Mouse (Mus musculus): ENCODE results near the gene Gm21897. TPM values are rescaled to one million over a fixed set of nuclear protein-coding genes. Genes with fewer than 3 reads are reported as not detected.

The Gm21897 gene
- total RNA-seq, 2 experiments from 2014 or later: not detected

DNA sequence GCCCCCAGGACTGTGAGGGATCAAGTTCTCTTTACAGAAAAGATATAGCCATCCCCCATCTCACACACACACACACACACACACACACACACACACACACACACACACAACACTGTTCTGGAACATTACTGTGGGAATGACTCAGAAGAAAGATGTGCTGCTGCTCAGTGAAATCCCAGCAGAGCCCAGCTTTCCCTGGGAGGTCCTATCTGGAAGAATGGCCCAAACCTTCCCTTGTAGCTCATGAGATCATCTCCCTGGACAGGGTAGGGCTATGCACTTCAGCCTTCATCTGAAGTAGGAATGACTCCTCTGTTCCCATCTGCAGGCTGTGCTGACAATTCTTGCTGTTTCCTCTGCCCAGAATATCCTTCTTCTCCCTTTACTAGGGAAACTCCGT lies 38.1 kb downstream of the Gm21897 start:
- H3K27ac ChIP-seq: no peak overlapping the region

DNA sequence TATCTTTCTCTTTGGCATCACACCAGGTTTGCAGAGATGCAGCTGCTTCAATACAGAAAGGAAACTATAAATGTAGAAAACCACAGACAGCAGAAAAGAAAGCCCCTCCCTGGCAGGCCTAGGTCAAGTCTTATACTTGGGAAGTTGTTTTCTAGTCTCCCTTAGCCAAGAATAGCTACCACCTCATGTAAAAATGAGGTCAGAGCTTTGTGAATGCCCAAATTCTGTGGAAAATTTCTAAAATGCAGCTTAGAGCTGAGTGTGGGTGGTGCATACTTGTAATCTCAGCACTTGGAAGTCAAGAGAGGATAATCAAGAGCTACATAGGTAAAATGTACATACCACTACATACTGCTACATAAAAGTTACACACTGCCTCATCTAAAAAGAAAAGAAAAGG lies 40.5 kb downstream of the Gm21897 start:
- intact Hi-C loops (cut with DNase I): no loop called here
- no peak for TF ChIP-seq CTCF (IDR thresholded peaks at IDR 0.05)
- DNase-seq (ENCODE audit: extremely low spot score in 1 of 2, low spot score in 2 of 2): no peak
- no peak overlapping the region for H3K27ac ChIP-seq
- no peak overlapping the region for H3K4me3 ChIP-seq

More for the DNA sequence above, 38.1 kb downstream of the Gm21897 start:
- H3K4me3 ChIP-seq: no peak overlapping the region
- intact Hi-C loops (cut with DNase I): no loop called here
- DNase-seq (ENCODE audit: extremely low spot score in 1 of 2, low spot score in 2 of 2): no peak
- TF ChIP-seq CTCF (IDR thresholded peaks at IDR 0.05): no peak

DNA sequence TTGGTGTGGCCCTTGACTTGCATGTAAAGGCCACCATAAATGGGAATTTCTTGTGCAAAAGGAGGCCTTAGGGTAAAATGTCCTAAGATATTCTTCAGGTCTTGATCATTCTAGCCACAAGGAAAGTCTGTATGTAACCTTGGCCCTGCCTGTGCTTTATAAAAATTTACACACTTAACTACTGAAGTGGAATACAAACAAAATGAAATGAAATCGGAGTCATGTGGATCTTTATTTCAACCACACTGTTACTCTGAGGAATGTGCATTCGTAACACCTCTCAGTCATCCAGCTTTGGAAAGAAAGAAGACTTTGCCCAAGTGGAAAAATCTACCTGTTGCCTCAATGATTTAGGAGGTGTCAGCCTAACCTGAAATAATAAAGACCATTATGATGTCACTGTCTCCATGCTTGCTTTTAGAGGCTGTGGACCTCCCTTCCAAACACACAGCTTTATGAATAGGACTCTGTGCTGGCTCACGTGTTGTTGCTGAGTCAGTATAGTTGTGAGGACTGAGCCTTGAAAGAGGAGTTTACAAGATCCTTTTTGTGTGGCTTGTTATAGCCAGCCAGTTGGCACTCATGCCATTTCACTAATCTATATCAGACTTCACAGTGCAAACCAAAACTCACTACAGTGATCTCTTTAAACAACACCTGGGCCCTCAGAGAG lies 42.0 kb downstream of the Gm21897 start:
- Histone ChIP-seq H3K27ac (no peak overlapping the region), H3K4me3 (no peak overlapping the region)
- DNase-seq (ENCODE audit: extremely low spot score in 1 of 2, low spot score in 2 of 2): no peak
- intact Hi-C loops (cut with DNase I): no loop called here
- TF ChIP-seq CTCF (IDR thresholded peaks at IDR 0.05): no peak

DNA sequence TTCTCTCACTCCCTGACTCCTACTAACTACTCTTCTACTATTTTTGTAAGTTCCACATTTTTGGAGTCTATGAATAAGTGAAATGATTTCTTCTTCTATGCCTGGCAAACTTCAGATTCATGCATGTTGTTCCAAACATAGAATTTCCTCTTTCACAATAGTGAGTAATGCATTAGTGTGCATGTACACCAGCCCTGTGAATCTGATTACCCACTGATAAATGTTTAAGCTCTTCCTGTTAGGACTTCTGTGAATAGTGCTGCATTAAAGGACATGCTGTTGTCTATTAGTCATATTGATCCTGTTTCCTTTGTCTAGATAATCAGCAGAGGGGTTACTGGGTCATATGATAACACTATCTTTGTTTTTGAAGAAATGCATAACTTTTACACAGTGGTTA lies 43.6 kb downstream of the Gm21897 start:
- H3K27ac ChIP-seq: no peak overlapping the region
- no peak for TF ChIP-seq CTCF (IDR thresholded peaks at IDR 0.05)
- DNase-seq (ENCODE audit: extremely low spot score in 1 of 2, low spot score in 2 of 2): no peak
- intact Hi-C loops (cut with DNase I): no loop called here
- no peak overlapping the region for H3K4me3 ChIP-seq

Measured in left cerebral cortex, adult 2 months (tissue).